Mouse (Mus musculus) CH12.LX (cell line): ENCODE measurements at regions not wholly inside any gene's neighbourhood (a gene's known extent, or its start where the extent isn't known, plus 50 kb on each side); places are given as distances from the start of the nearest gene placed in this dataset.

Experiments used
- CTCF ChIP-seq, 2 experiments: IDR thresholded peaks in 1 of 2; conservative IDR thresholded peaks in 1 of 2; 2 replicates each; pipeline ENCODE4 v1.5.1; 2011 to 2012; ENCODE audit warnings: low read depth in 2 of 2, low read length in 2 of 2, improper control_type of control experiment in 1 of 2, inconsistent platforms in 1 of 2, mild to moderate bottlenecking in 1 of 2, moderate library complexity in 1 of 2
- JUN ChIP-seq: IDR thresholded peaks from 2 replicates; pipeline ENCODE4 v1.6.1; 2011; ENCODE audit warnings: low read depth, mild to moderate bottlenecking, low read length, improper control_type of control experiment, moderate library complexity; ENCODE audit not compliant: insufficient read depth
- POLR2A ChIP-seq: IDR thresholded peaks from 2 replicates; pipeline ENCODE4 v1.6.1; 2011; ENCODE audit warnings: low read depth, mild to moderate bottlenecking, improper control_type of control experiment, low read length
- ZMIZ1 ChIP-seq: IDR thresholded peaks from 2 replicates; pipeline ENCODE4 v1.6.1; 2012; ENCODE audit warnings: low read depth, mild to moderate bottlenecking, inconsistent platforms, low read length, improper control_type of control experiment

DNA sequence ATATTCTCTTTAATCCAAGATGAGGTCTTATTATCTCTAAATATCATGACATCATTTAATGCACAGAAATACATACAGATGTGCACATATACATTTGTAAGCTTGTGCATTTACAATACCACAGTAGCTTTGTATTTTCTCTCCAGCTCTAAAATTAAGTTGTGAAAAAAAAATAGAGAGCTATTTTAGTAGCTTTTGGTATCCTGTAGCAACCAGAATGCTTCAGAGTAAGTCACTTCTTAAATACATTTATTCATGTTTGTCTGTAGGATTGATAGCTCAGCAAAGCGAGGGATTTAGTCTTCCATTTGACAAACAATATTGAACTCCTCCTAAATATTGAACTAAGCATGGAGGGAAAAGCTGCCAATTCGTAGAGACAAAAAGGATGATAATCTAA, 286.4 kb upstream of the C030005K15Rik start:
- no peak for TF ChIP-seq ZMIZ1
- TF ChIP-seq JUN = no peak
- no peak for TF ChIP-seq CTCF (conservative IDR thresholded peaks at IDR 0.05 in 1 of 2, IDR thresholded peaks at IDR 0.05 in 1 of 2; ENCODE audit: low read depth in 2 of 2, low read length in 2 of 2)
- no peak for TF ChIP-seq POLR2A
